Mouse (Mus musculus) frontal cortex, postnatal 10 days (tissue): ENCODE measurements around the gene Espl1.
"Not testable (repeated sequence)": the region's sequence is repeated elsewhere in the genome, so short reads cannot be mapped to it uniquely, and the experiment has no call there.

Experiments
- DNase-seq, 2 experiments: peaks; one replicate each; pipeline ENCODE4 v3.0.0; 2022; ENCODE audit warnings: low spot score in 2 of 2, mixed read lengths in 1 of 2

Espl1 gene

DNA sequence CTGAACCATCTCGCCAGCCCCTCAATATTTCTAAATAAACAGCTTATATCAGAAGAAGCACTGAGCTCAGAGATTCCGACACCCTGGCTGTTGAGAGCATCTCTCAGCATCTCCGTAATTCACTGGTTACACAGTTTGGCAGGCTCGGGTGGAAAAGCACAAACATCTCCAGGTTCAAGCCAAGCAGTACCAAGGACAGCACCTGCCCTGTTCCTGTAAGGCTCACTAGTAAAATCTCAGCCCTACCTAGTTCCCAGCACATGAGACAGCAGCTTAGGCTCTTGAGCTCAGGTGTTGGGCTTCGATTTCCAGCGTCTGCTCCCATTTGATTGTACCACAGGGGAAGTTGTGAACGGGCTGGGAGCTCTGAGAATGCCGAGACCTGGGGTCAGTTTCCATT, 39.2 kb downstream of the Espl1 start:
- no peak for DNase-seq

DNA sequence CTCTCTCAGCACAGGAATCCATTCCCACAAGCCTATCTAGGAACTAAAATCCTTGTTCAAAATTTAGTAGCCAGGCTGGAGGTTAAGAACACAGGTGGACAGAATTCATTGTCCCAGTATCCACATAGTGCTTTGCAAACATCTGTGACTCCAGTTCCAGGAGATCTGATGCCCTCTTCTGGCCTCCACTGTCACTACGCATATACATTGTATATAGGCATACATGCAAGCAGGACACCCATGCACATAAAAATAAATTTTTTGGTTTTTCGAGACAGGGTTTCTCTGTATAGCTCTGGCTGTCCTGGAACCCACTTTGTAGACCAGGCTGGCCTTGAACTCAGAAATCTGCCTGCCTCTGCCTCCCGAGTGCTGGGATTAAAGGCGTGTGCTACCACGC, 39.9 kb downstream of the Espl1 start:
- DNase-seq, result not testable (repeated sequence)

GRCm38 (mm10) chr15:102336946-102337345, 40.9 kb downstream of the Espl1 start:
- no peak for DNase-seq

DNA sequence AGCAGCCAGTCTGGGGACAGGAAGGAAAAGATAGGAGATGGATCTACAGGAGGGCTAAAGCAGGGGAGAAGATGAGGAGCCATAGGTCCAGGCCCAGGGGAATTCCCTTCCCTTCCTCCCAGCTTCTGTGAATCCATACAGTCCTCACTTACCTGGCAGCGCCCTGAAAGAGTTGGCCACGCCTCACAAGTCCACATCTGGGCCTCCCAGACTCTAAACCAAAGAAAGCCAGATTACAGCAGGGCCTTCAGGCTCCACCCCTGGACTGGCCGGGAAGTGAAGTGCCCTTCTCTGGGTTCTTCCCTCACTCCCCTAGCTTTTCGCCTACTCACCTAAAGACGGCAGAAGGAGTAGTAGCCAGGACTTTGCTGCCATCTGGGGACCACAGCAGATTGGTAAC, 43.5 kb downstream of the Espl1 start:
- no peak for DNase-seq

- peak in 1 of 2 experiments; percentile 27 for DNase-seq
These were observed 45.5 kb downstream of the Espl1 start for GRCm38 (mm10) chr15:102341580-102341979.

- no peak for DNase-seq
These were observed 48.4 kb downstream of the Espl1 start for GRCm38 (mm10) chr15:102344490-102344889.

DNA sequence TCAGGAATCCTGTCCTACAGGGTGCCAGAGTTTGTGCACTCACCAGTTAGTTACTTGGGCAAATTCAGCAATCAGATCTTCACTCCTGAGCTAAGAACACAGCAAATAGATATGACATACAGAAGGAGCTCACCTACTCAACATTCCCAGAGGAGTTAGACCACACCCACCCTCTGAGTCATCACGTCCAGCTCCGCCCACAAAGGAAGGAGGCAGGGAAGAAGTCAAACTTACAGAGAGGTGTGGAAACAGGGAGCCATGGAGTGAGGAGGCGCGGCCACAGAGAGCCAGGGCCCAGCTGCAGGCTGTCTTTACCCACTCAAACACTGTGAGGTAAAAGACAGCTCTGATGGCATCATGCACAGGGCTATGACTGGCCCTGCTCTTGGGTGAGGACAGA, 50.4 kb downstream of the Espl1 start:
- no peak for DNase-seq

- DNase-seq, result peak; percentile 87 to 92
These were observed 54.3 kb downstream of the Espl1 start, which contains the start of gene Aaas for GRCm38 (mm10) chr15:102350138-102350941. Aaas (minus strand) TSS chr15:102350771.

DNA sequence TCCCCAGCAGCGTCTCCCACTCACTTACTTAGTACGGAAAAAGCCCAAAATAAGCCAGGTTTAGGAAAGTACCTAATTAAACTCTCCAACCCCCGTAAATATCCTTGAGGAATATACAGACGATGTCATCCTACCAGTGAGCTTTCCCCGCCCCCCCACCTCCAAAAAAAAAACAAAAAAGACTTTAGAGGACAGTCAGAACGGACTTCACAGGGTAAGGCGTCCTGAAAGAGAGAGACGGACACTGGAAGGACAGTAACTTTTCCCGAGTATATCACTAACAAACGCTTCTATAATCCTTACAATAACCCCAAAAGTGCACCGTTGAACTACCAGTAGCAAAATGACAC, 54.9 kb downstream of the Espl1 start:
- no peak for DNase-seq

DNA sequence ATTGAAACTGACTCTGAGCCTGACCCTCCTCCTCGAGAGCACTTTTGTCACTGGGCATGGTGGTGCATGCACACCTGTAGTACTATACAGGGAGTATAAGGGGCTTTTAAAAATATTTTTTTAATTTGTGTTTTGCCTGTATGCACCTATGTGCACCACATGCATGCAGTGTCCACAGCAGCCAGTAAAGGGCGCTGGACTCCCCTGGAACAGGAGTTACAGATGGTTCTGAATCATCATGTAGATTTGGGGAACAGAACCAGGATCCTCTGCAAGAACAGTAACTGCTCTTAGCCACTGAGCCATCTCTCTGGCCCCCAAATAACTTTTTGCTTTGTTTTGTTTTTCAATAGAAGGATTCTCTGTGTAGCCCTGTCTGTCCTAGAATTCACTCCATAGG, 56.1 kb downstream of the Espl1 start:
- no peak for DNase-seq

DNA sequence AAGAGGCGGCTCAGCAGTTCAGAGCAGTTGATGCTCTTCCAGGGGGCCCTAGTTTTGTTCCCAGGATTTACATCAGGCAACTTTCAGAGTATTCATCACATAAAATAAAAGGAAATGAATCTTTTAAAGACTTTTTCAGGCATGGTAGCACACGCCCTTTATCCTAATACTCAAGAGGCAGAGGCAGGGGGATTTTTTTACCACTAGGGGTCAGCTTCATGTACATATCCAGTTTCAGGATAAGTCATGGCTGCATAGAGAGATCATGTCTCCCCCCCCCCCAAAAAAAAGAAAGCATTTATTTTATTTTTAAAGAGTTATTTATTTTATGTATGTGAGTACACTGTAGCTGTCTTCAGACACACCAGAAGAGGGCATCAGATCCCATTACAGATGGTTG, 57.9 kb downstream of the Espl1 start:
- DNase-seq, result no peak

- DNase-seq, result peak in 1 of 2 experiments; percentile 44
These were observed 59.2 kb downstream of the Espl1 start for GRCm38 (mm10) chr15:102355134-102355870.

DNA sequence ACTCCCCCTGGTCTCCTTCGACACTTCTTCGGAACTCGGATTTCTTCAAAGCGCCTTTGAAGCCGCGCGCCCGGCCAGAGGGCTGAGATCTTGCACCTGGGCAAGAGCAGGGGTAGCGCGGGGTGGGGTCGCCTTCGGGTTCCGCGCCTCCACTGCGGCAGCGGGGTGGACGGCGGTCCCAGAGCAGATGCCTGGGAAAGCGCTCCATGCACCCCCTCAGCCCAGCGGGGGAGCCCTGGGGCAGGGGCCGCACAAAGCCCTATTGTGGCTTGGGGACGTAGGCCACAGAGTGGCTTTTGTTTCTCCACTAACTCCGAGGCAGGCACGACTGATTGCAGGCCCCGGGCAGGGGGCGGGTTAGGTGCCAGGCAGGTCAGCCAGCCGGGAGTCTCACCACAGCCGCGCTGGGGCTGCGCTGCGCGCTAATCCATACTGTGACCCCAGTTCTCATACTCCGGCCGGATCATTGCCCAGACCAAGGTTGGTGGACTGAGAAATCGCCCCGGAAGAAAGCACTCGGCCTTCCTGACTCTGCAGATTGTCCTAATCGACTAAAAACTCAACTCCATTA, 59.9 kb downstream of the Espl1 start:
- DNase-seq, result peak in 1 of 2 experiments; percentile 28

DNA sequence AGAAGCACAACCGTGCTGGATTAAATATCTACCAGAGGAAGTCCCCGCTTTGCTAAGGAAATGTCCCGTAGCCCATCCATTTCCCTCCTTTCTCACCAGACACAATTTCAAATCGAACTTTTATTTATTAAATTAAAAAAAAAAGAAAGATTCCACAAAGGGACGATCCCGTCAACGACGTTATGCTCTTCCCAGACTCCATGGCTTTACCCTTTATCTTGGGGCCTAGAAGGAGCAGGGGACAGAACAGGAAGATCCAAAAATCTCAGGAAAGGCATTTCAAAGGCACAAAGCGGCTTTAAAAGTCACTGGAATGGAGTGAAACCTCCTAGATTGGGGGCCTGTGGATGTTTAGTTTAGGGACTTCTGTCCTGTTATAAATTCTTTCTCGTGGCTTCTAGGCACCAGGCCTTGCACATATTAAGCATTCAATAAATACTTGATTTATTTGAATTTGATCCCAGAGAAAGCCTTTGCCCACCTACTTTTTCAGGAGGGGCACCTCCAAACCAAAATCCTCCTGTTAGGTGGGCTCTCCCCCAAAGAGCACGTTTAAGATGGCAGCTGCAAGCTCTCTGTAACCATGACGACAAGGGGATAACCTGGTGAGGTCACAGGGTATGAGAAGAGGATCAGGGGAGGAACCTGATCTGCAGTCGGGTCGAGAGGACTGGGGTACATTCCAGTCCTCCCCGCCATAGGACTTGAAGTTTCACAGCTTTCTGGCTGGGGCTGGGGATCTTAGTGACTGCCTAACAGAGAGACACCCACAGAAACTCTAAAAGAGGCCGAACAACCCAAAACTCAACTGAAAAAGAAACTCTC, 60.6 kb downstream of the Espl1 start:
- no peak for DNase-seq

GRCm38 (mm10) chr15:102358126-102358525, 62.1 kb downstream of the Espl1 start:
- DNase-seq, result no peak

DNA sequence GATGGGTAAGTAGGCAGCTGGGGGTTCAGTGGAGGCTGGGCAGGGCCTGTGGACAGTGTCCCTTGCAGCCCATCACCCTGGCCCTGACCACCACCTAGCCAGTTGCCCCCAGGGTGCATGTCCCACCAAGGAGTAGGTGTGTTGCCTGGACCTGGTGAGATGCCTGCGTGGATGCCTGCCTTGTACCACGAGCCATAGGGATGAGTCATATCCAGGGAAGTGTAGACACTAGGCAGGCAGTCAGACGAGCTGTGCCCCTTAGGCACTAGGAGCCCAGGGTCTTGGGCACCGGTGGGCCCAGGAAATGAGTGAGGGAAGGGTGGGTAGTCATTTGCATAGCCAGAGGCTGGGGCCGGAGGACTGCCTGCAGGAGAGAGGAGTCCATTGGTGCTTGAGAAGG, 62.8 kb downstream of the Espl1 start:
- DNase-seq, result no peak

DNA sequence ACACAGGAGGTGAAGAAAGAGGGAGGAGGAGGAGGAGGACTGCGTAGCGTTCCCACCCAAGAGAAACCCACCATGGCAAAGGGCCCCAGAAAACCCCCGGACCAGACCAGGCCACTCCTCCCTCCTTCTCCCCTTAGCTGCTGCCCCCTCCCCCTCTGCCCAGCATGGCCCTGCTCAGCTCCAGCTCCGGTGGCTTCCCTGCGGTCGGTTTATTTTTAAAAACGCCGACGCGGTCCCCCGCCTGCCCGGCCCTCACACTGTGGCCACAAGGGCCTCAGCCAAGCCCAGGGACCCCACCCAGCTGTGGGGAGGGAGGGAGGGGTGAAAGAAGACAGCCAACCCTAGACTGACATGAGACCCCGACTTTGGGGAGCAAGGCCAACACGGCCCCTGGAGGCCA, 66.6 kb downstream of the Espl1 start:
- DNase-seq, result no peak

GRCm38 (mm10) chr15:102364678-102365077, 68.6 kb downstream of the Espl1 start:
- no peak for DNase-seq

- no peak for DNase-seq
These were observed 70.2 kb downstream of the Espl1 start for GRCm38 (mm10) chr15:102366238-102366637.

DNA sequence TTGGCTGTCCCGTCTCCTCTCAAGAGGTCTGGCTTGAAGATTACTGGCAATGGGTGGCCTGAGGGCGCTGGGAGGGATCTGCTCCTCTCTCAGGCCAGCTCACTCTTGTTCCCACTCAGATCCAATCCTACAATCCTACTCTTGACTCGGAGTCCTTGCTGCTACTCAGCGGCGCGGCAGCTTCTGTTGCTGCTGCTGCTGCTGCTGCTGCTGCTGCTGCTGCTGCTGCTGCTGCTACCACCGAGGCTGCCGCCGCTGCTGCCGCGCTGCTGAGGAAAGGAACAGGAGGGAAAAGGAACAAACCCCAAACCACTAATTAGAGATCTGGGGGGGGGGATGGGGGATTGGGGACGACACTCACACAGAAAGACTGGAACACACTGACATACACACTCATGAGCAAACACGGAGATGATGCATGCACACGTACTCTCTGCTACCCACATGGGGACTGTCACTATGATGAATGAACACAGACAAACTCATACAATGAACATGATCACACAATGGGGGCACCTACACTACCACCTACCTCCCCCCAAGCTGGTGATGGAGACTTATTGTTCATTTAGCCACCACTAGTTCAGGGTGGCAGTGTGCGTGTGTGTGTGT, 70.8 kb downstream of the Espl1 start, which contains the start of gene Sp7:
Sp7 (minus strand) TSS at position 450 of the 612 bp plus-strand sequence.
- no peak for DNase-seq

GRCm38 (mm10) chr15:102369972-102370371, 73.9 kb downstream of the Espl1 start:
- no peak for DNase-seq
